Mouse (Mus musculus): ENCODE measurements around the gene Tm9sf2.

- TF ChIP-seq CTCF (IDR thresholded peaks at IDR 0.05; ENCODE audit: control insufficient read depth, insufficient read depth, insufficient replicate concordance, low read depth, low read length) (no peak), POLR2A (IDR thresholded peaks at IDR 0.05; ENCODE audit: control insufficient read depth, low read depth, low read length) (no peak)
These were observed 18.9 kb upstream of the Tm9sf2 start for GRCm38 (mm10) chr14:122087956-122088355.

Data from testis, adult 2 months (tissue).